Mouse (Mus musculus): ENCODE results near the gene Ift140.

Ift140 gene

DNA sequence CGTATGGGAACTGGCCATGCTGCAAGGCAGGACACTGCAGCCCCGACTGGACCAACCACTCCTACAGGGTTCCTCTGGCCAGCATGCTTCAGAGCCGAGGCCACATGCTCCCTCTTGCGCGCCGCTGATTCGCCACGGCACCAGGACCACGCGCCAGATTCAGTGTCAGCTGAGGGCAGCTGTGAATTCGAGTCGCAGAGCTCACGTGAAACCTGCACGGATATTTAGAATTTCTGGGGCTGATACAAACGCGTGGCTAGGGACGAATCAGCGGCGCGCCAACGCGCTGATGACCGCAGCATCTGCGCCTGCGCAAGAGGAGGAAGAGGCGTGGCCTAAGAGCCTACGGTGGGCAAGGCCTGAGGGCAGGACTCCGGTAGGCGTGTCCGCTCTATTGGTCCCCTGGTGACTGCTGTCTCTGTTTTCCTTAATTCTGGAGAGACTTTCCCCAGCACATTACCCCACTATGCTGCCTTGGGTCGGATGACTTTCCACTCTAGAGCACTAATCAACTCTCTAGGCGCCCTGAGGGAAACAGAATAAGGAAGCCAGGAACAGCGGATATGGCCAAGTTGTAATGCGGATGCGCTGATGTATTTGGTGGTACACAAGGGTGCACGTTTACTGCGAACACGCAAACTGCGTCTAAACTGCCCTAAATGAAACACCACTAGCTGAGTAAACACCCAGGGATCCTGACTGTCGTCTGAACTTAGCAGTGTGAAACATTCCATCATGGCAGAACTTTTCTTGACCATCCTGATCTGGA, 100.0 kb downstream of the Ift140 start, which contains the start of gene Telo2:
Gene Telo2, minus strand, starts transcription at position 304 of the 769 bp plus-strand sequence.
- DNase-seq (ENCODE audit: low read depth, low spot score): peak; percentile 95

GRCm38 (mm10) chr17:25117263-25117662, 101.4 kb downstream of the Ift140 start:
- peak; percentile 58 for DNase-seq (ENCODE audit: low read depth, low spot score)

GRCm38 (mm10) chr17:25120406-25120805, 104.5 kb downstream of the Ift140 start, which contains the start of gene Ptx4:
TSS of gene Ptx4 (plus strand) at chr17:25120760.
- DNase-seq (ENCODE audit: low read depth, low spot score): no peak

DNA sequence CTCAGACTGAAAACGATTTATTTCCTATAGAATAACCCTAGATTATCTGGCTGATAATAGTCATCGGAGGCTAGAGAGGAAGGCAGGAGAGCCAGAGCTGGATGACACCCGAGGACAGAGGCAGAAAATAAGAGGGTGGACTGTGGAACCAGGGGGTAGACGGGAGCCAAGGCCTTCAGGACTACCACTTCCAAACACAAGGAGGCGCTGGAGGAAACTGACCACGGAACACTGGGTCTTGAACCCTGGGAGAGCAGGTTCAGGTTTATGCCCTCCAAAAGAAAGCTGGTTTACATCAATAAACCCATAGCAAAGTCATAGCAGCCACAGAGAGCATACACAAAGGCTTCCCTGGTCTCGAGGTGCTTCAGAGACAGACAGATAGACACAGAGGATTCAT, 108.1 kb downstream of the Ift140 start:
- DNase-seq (ENCODE audit: low read depth, low spot score): no peak

DNA sequence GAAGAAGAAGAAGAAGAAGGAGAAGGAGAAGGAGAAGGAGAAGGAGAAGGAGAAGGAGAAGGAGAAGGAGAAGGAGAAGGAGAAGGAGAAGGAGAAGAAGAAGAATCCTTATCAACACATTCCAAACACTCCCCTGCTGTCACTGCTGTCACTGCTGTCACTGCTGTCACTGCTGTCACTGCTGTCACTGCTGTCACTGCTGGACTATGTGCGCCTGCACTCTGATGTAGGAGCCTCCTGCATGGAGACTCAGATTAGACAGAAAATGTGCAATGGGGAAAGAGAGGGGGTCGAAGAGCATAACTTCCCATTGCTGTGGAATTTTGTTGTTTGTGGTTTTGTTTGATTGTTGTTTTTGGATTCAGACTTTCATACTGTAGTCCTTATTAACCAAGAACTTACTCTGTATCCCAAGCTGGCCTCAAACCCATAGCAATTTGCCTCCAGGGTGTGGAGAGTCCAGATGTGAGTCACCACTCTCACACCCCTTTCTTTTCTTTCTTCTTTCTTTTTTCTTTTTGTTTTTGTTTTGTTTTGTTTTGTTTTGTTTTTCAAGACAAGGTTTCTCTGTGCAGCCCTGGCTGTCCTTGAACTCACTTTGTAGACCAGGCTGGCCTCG, 109.7 kb downstream of the Ift140 start:
- DNase-seq (ENCODE audit: low read depth, low spot score): peak; percentile 68

DNA sequence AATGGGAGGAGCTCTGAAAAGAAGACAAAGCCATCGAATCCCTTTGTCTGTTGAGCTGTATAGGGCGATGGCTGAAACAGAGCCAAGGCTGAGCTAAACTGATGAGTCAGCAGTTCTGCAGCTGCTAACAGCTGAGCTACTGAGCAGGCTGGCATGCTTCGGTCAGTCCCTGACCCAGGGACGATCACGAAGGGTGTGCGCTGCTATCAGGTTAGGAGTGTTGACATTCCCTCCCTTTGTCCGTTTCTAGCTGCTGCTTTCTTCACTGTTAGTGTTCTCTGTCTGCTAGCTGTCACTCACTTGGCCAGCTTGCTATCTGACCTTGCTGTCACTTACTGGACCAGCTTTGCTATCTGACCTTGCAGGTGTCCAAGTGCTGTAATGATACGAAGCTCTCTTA, 111.2 kb downstream of the Ift140 start:
- peak; percentile 74 for DNase-seq (ENCODE audit: low read depth, low spot score)

DNA sequence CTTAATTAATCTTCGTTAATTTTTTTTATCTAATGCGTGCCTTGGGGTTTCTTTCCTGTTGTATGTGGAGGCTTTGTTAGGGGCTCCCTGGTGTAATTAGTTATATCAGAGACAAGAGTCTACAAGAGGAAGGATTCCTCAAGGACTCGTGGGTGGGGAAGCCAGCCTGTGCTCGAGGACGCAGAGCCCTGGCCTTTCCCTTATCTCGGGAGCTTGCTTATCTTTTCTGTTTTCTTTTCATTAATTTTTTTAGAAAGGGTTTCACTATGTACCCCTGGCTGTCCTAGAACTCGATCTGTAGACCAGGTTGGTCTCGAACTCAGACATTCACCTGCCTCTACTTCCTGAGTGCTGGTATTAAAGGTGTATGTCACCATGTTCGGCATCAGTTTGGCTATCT, 111.8 kb downstream of the Ift140 start:
- DNase-seq (ENCODE audit: low read depth, low spot score): no peak

GRCm38 (mm10) chr17:25130060-25130459, 114.2 kb downstream of the Ift140 start:
- DNase-seq (ENCODE audit: low read depth, low spot score): no peak

DNA sequence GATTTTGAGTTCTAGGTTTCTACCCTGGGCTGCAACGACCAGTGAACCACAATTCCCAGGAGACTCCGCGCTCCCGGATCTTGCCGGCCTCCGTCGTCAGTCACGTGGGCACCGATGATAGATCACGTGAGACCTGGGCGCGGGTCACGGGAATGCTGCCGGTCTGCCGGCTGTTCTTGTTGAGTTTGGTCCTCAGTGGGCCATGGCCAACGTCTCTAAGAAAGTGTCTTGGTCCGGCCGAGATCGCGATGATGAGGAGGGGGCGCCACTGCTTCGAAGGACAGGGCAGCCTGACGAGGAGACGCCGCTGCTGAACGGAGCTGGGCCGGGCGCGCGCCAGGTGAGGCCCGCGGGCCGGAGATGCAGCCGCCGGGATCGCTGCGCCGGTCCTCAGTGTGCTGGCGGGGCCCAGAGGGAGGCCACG, 117.4 kb downstream of the Ift140 start, which contains the start of gene Clcn7:
Gene Clcn7, plus strand, starts transcription at position 117 of the 424 bp plus-strand sequence.
- peak; percentile 97 for DNase-seq (ENCODE audit: low read depth, low spot score)

DNA sequence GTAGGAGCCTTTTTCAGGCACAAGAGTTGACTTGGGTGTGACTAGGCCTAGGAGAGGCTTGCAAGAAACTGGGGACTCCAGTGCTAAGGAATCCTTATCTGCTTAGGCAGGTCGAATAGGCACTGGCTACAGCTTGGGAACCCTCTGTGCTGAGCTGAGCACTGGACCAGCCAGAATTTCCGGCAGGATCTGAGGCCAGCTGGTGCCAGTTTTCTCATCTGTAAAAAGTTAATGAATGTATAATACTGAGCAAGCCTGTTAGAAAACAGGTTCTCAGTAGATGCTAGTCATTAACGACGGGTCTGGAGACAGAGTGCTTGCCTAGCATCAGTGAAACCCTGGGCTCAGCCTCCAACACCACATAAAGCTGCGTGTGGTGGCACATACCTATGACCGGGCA, 119.7 kb downstream of the Ift140 start:
- no peak for DNase-seq (ENCODE audit: low read depth, low spot score)

DNA sequence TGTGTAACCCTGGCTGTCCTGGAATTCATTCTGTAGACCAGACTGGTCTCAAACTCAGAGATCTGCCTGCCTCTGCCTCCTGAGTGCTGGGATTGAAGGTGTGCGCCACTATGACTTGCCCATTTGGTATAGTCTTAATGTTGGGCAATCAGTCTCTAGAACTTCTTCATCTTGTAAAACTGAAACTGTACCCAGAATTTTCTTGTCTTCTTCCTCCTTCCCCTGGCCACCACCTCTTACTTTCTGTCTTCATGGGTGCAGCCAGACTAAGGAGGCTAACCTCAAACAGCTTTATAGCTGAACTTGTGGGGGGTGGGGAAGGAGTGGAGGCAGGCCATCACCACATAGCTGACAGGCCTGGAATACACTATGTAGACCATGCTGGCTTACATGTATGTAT, 122.9 kb downstream of the Ift140 start:
- no peak for DNase-seq (ENCODE audit: low read depth, low spot score)

DNA sequence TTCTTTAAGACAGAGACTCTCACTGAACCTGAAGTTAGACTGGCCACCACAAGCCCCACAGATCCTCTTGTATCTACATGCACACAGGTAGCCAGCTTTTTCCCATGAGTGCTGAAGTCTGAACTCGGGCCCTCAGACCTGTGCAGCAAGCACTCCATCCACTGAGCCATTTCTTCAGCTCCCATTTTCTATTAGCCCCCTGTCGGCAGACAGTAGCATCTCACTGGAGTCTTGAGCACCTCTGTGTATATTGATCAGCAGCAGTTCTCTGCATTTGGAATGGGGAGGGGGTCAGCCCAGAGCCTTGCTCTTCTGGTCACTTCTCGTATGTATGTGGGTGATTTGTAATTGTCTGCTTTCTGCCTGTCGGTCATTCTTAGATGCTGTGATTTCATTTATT, 124.1 kb downstream of the Ift140 start:
- peak; percentile 70 for DNase-seq (ENCODE audit: low read depth, low spot score)
